Mouse (Mus musculus): ENCODE measurements around the gene Mef2a.
"Not testable (repeated sequence)": the region's sequence is repeated elsewhere in the genome, so short reads cannot be mapped to it uniquely, and the experiment has no call there.

The Mef2a gene

GRCm38 (mm10) chr7:67371351-67371890 lies 1.2 kb downstream of the Mef2a start:
- no peak for DNase-seq (ENCODE audit: low read depth)

- no peak for DNase-seq (ENCODE audit: low read depth)
Measured at GRCm38 (mm10) chr7:67369645-67370044, 3.0 kb downstream of the Mef2a start.

GRCm38 (mm10) chr7:67368394-67368793 lies 4.3 kb downstream of the Mef2a start:
- DNase-seq (ENCODE audit: low read depth), result no peak

GRCm38 (mm10) chr7:67360588-67360987 lies 12.1 kb downstream of the Mef2a start:
- no peak for DNase-seq (ENCODE audit: low read depth)

- DNase-seq (ENCODE audit: low read depth), result no peak
Measured at GRCm38 (mm10) chr7:67359863-67360262, 12.8 kb downstream of the Mef2a start.

GRCm38 (mm10) chr7:67355870-67356269 lies 16.8 kb downstream of the Mef2a start:
- DNase-seq (ENCODE audit: low read depth), result no peak

- no peak for DNase-seq (ENCODE audit: low read depth)
Measured at GRCm38 (mm10) chr7:67353667-67354066, 19.0 kb downstream of the Mef2a start.

- DNase-seq (ENCODE audit: low read depth), result no peak
Measured at GRCm38 (mm10) chr7:67352989-67353388, 19.7 kb downstream of the Mef2a start.

- DNase-seq (ENCODE audit: low read depth), result no peak
Measured at GRCm38 (mm10) chr7:67344443-67344842, 28.2 kb downstream of the Mef2a start.

- no peak for DNase-seq (ENCODE audit: low read depth)
Measured at GRCm38 (mm10) chr7:67342067-67342625, 30.5 kb downstream of the Mef2a start.

GRCm38 (mm10) chr7:67320359-67320758 lies 52.3 kb downstream of the Mef2a start:
- no peak for DNase-seq (ENCODE audit: low read depth)

- DNase-seq (ENCODE audit: low read depth), result no peak
Measured at GRCm38 (mm10) chr7:67318697-67319096, 54.0 kb downstream of the Mef2a start.

GRCm38 (mm10) chr7:67313200-67313599 lies 59.5 kb downstream of the Mef2a start:
- no peak for DNase-seq (ENCODE audit: low read depth)

- DNase-seq (ENCODE audit: low read depth), result no peak
Measured at GRCm38 (mm10) chr7:67310151-67310550, 62.5 kb downstream of the Mef2a start.

GRCm38 (mm10) chr7:67308102-67308501 lies 64.6 kb downstream of the Mef2a start:
- no peak for DNase-seq (ENCODE audit: low read depth)

GRCm38 (mm10) chr7:67307078-67307477 lies 65.6 kb downstream of the Mef2a start:
- no peak for DNase-seq (ENCODE audit: low read depth)

- no peak for DNase-seq (ENCODE audit: low read depth)
Measured at GRCm38 (mm10) chr7:67304937-67305336, 67.7 kb downstream of the Mef2a start.

- no peak for DNase-seq (ENCODE audit: low read depth)
Measured at GRCm38 (mm10) chr7:67296419-67296818, 76.2 kb downstream of the Mef2a start.

- DNase-seq (ENCODE audit: low read depth), result no peak
Measured at GRCm38 (mm10) chr7:67291356-67291755, 81.3 kb downstream of the Mef2a start.

GRCm38 (mm10) chr7:67287456-67287855 lies 85.2 kb downstream of the Mef2a start:
- DNase-seq (ENCODE audit: low read depth), result no peak

- DNase-seq (ENCODE audit: low read depth), result no peak
Measured at GRCm38 (mm10) chr7:67283581-67283980, 89.1 kb downstream of the Mef2a start.

GRCm38 (mm10) chr7:67270447-67270846 lies 102.2 kb downstream of the Mef2a start:
- DNase-seq (ENCODE audit: low read depth), result not testable (repeated sequence)

- DNase-seq (ENCODE audit: low read depth), result peak; percentile 59
Measured at GRCm38 (mm10) chr7:67259828-67260563, 112.7 kb downstream of the Mef2a start.

- no peak for DNase-seq (ENCODE audit: low read depth)
Measured at GRCm38 (mm10) chr7:67246067-67246466, 126.6 kb downstream of the Mef2a start.
